Mouse (Mus musculus) forebrain, embryonic 14.5 days (tissue): Measurements from ENCODE around the gene Tacc2. TPM values are rescaled to one million over a fixed set of nuclear protein-coding genes. Genes with fewer than 3 reads are reported as not detected.
"Not testable (repeated sequence)": the region's sequence is repeated elsewhere in the genome, so short reads cannot be mapped to it uniquely, and the experiment has no call there.

Experiments used
- ATAC-seq: fragments of 200-750 bp; cut with Nextera tagmentation; 2 replicates; pipeline ENCODE4 v1.8.0; 2017; ENCODE audit warnings: mild to moderate bottlenecking, moderate library complexity
- DNase-seq: peaks from one replicate; pipeline ENCODE4 v3.0.0-alpha.2; 2015; ENCODE audit warnings: low spot score
- H3K27ac ChIP-seq: fragments of 300-500 bp; sonication (generic); 2 replicates; pipeline ENCODE4 v1.5.1; 2014; ENCODE audit warnings: low read depth, mild to moderate bottlenecking, control low read depth, low read length, moderate library complexity
- H3K27me3 ChIP-seq: fragments of 300-500 bp; sonication (generic); replicated peaks from 2 replicates; pipeline ENCODE4 v1.6.1; 2014; ENCODE audit warnings: low read length, control low read depth, mixed read lengths; ENCODE audit not compliant: control insufficient read depth, insufficient read depth
- H3K36me3 ChIP-seq: fragments of 300-500 bp; sonication (generic); 2 replicates; pipeline ENCODE4 v1.6.1; 2014; ENCODE audit warnings: low read length, control low read depth; ENCODE audit not compliant: control insufficient read depth, insufficient read depth
- H3K4me1 ChIP-seq: fragments of 300-500 bp; sonication (generic); 2 replicates; pipeline ENCODE4 v1.6.1; 2014; ENCODE audit warnings: antibody characterized with exemption, low read length, control low read depth; ENCODE audit not compliant: control insufficient read depth, insufficient read depth
- H3K4me2 ChIP-seq: fragments of 300-500 bp; sonication (generic); 2 replicates; pipeline ENCODE4 v1.6.1; 2014; ENCODE audit warnings: mild to moderate bottlenecking, control low read depth, low read length
- H3K4me3 ChIP-seq: fragments of 300-500 bp; sonication (generic); 2 replicates; pipeline ENCODE4 v1.5.1; 2014; ENCODE audit warnings: low read depth, low read length, control low read depth
- H3K9ac ChIP-seq: fragments of 300-500 bp; sonication (generic); 2 replicates; pipeline ENCODE4 v1.6.1; 2014; ENCODE audit warnings: mild to moderate bottlenecking, low read length, control low read depth, moderate library complexity
- H3K9me3 ChIP-seq: fragments of 300-500 bp; sonication (generic); replicated peaks from 2 replicates; pipeline ENCODE4 v1.6.1; 2016; ENCODE audit warnings: low read length, control low read depth, mixed read lengths; ENCODE audit not compliant: control insufficient read depth
- WGBS: fragments of 180-500 bp; shearing (Covaris S2); extraction: QIAGEN DNeasy Blood & Tissue Kit; methylation state at CpG from one replicate; pipeline ENCODE4 v1.1.7; 2014; 5-methylcytosine and 5-hydroxymethylcytosine counted together
- polyA plus RNA-seq: library from polyadenylated mRNA; unstranded; fragments of >200 nt; fragmentation: Nextera tagmentation; extraction: Ambion mirVana; gene quantifications from 2 replicates; pipeline ENCODE4 v1.2.1, GENCODE M21; 2014

Gene Tacc2
- polyA plus RNA-seq, 1 experiment from 2014 or later: 40.2 TPM

GRCm38 (mm10) chr7:130659129-130659528, 81.9 kb downstream of the Tacc2 start:
- Histone ChIP-seq H3K4me2 (no peak overlapping the region), H3K36me3 (no peaks in the 10 kb centered on the region), H3K9me3 (no peaks in the 10 kb centered on the region), H3K27ac (no peak overlapping the region), H3K4me3 (no peak overlapping the region), H3K4me1 (no peaks in the 10 kb centered on the region), H3K9ac (no peak overlapping the region), H3K27me3 (no peaks in the 10 kb centered on the region)
- ATAC-seq: no peak
- DNase-seq: no peak
- whole genome bisulfite sequencing: 96% methylated on average over 5 of the region's 5 CpGs

- Histone ChIP-seq H3K9ac (no peak overlapping the region), H3K4me3 (no peak overlapping the region), H3K4me1 (no peaks in the 10 kb centered on the region), H3K36me3 (no peaks in the 10 kb centered on the region), H3K27me3 (no peaks in the 10 kb centered on the region), H3K9me3 (no peaks in the 10 kb centered on the region), H3K27ac (no peak overlapping the region), H3K4me2 (no peak overlapping the region)
- ATAC-seq: no peak
- WGBS: 64% methylated on average over 5 of the region's 5 CpGs
- DNase-seq: no peak
Measured at GRCm38 (mm10) chr7:130662250-130662649, 85.0 kb downstream of the Tacc2 start.

GRCm38 (mm10) chr7:130662869-130663268, 85.6 kb downstream of the Tacc2 start:
- Histone ChIP-seq H3K27ac (no peak overlapping the region), H3K27me3 (no peaks in the 10 kb centered on the region), H3K4me3 (no peak overlapping the region), H3K4me2 (no peak overlapping the region), H3K9me3 (no peaks in the 10 kb centered on the region), H3K4me1 (no peaks in the 10 kb centered on the region), H3K9ac (no peak overlapping the region), H3K36me3 (no peaks in the 10 kb centered on the region)
- ATAC-seq (no peak), DNase-seq (no peak)
- 76% methylated on average over 4 of the region's 4 CpGs for WGBS

- no peaks in the 10 kb centered on the region for H3K9me3 ChIP-seq
- ATAC-seq: no peak
Measured at GRCm38 (mm10) chr7:130664037-130664436, 86.8 kb downstream of the Tacc2 start.

GRCm38 (mm10) chr7:130664629-130665028, 87.4 kb downstream of the Tacc2 start:
- no peak overlapping the region for H3K27ac ChIP-seq
- no peak overlapping the region for H3K4me3 ChIP-seq
- H3K27me3 ChIP-seq: no peaks in the 10 kb centered on the region
- H3K4me1 ChIP-seq: peaks cover 10% of the 10 kb centered on the region
- WGBS: 90% methylated on average over 5 of the region's 5 CpGs
- H3K9ac ChIP-seq: no peak overlapping the region
- ATAC-seq: no peak
- H3K9me3 ChIP-seq: no peaks in the 10 kb centered on the region
- H3K36me3 ChIP-seq: no peaks in the 10 kb centered on the region
- DNase-seq: no peak
- H3K4me2 ChIP-seq: no peak overlapping the region

More at GRCm38 (mm10) chr7:130664037-130664436, 86.8 kb downstream of the Tacc2 start:
- Histone ChIP-seq H3K27ac (no peak overlapping the region), H3K4me3 (no peak overlapping the region), H3K9ac (no peak overlapping the region), H3K4me2 (no peak overlapping the region), H3K4me1 (peaks cover 4% of the 10 kb centered on the region), H3K36me3 (no peaks in the 10 kb centered on the region), H3K27me3 (no peaks in the 10 kb centered on the region)
- 98% methylated on average over 5 of the region's 5 CpGs for WGBS
- DNase-seq: no peak

- Histone ChIP-seq H3K4me1 (peaks cover 15% of the 10 kb centered on the region), H3K4me2 (no peak overlapping the region), H3K4me3 (no peak overlapping the region), H3K27me3 (no peaks in the 10 kb centered on the region), H3K9ac (no peak overlapping the region), H3K36me3 (no peaks in the 10 kb centered on the region), H3K27ac (no peak overlapping the region), H3K9me3 (no peaks in the 10 kb centered on the region)
- ATAC-seq (no peak), DNase-seq (no peak)
- 97% methylated on average over 9 of the region's 9 CpGs for WGBS
Measured at GRCm38 (mm10) chr7:130665358-130665757, 88.1 kb downstream of the Tacc2 start.

- H3K27me3 ChIP-seq, ATAC-seq, DNase-seq, H3K4me3 ChIP-seq, H3K9ac ChIP-seq, H3K4me2 ChIP-seq, H3K36me3 ChIP-seq, H3K9me3 ChIP-seq, H3K27ac ChIP-seq: not testable (repeated sequence)
- H3K4me1 ChIP-seq: peaks cover 18% of the 10 kb centered on the region
- WGBS: 78% methylated on average over 1 of the region's 1 CpGs
Measured at GRCm38 (mm10) chr7:130668013-130668412, 90.8 kb downstream of the Tacc2 start.

GRCm38 (mm10) chr7:130668729-130669281, 91.6 kb downstream of the Tacc2 start:
- ATAC-seq: peak; percentile 26; the same call in 1 of the 2 replicates
- no peak overlapping the region for H3K4me3 ChIP-seq
- no peaks in the 10 kb centered on the region for H3K9me3 ChIP-seq
- no peaks in the 10 kb centered on the region for H3K27me3 ChIP-seq
- peak overlapping the region; percentile 86 for H3K27ac ChIP-seq
- H3K4me1 ChIP-seq: peaks cover 18% of the 10 kb centered on the region
- H3K9ac ChIP-seq: peak overlapping the region; percentile 22; the same call in 1 of the 2 replicates
- H3K36me3 ChIP-seq: no peaks in the 10 kb centered on the region
- DNase-seq: peak; percentile 22
- WGBS: 53% methylated on average over 7 of the region's 7 CpGs
- no peak overlapping the region for H3K4me2 ChIP-seq

GRCm38 (mm10) chr7:130669370-130669881, 92.2 kb downstream of the Tacc2 start:
- Histone ChIP-seq H3K9me3 (no peaks in the 10 kb centered on the region), H3K4me1 (peaks cover 18% of the 10 kb centered on the region), H3K27me3 (no peaks in the 10 kb centered on the region), H3K4me3 (no peak overlapping the region), H3K9ac (peak overlapping the region; percentile 22; the same call in 1 of the 2 replicates), H3K27ac (peak overlapping the region; percentile 86), H3K4me2 (no peak overlapping the region), H3K36me3 (no peaks in the 10 kb centered on the region)
- DNase-seq (peak; percentile 76), ATAC-seq (peak; percentile 61)
- 47% methylated on average over 8 of the region's 8 CpGs for WGBS
